Mouse (Mus musculus) intestine, embryonic 14.5 days (tissue): ENCODE measurements around the gene Oas2. TPM values are rescaled to one million over a fixed set of nuclear protein-coding genes. Genes with fewer than 3 reads are reported as not detected.
A peak's percentile ranks its signal among the peaks of the same experiment; 100 is the strongest.

Experiments
- ATAC-seq: fragments of 200-750 bp; cut with Nextera tagmentation; replicated peaks from 2 replicates; pipeline ENCODE4 v1.8.0; 2017; ENCODE audit warnings: low read depth, moderate number of reproducible peaks, moderate TSS enrichment, moderate library complexity; ENCODE audit not compliant: low FRiP score, low TSS enrichment
- DNase-seq: peaks from one replicate; pipeline ENCODE4 v3.0.0-alpha.2; 2018; ENCODE audit warnings: low spot score
- H3K27ac ChIP-seq: fragments of 300-500 bp; sonication (generic); 2 replicates; pipeline ENCODE4 v1.5.1; 2014; ENCODE audit warnings: low read depth, mild to moderate bottlenecking, control low read depth
- H3K27me3 ChIP-seq: fragments of 300-500 bp; sonication (generic); replicated peaks from 2 replicates; pipeline ENCODE4 v1.6.1; 2014; ENCODE audit warnings: low read length, control low read depth; ENCODE audit not compliant: control insufficient read depth, insufficient read depth
- H3K36me3 ChIP-seq: fragments of 300-500 bp; sonication (generic); 2 replicates; pipeline ENCODE4 v1.6.1; 2014; ENCODE audit warnings: low read length, control low read depth; ENCODE audit not compliant: control insufficient read depth, insufficient read depth
- H3K4me1 ChIP-seq: fragments of 300-500 bp; sonication (generic); replicated peaks from 2 replicates; pipeline ENCODE4 v1.6.1; 2014; ENCODE audit warnings: low read length, control low read depth, mixed read lengths; ENCODE audit not compliant: control insufficient read depth, insufficient read depth
- H3K4me2 ChIP-seq: fragments of 300-500 bp; sonication (generic); 2 replicates; pipeline ENCODE4 v1.6.1; 2014; ENCODE audit warnings: low read length
- H3K4me3 ChIP-seq: fragments of 300-500 bp; sonication (generic); 2 replicates; pipeline ENCODE4 v1.5.1; 2014; ENCODE audit warnings: low read depth, low read length, control low read depth, mixed read lengths
- H3K9ac ChIP-seq: fragments of 300-500 bp; sonication (generic); 2 replicates; pipeline ENCODE4 v1.6.1; 2014; ENCODE audit warnings: mild to moderate bottlenecking, low read length
- H3K9me3 ChIP-seq: fragments of 300-500 bp; sonication (generic); 2 replicates; pipeline ENCODE4 v1.6.1; 2016; ENCODE audit warnings: low read length, control low read depth; ENCODE audit not compliant: control insufficient read depth
- WGBS: fragments of 180-500 bp; shearing (Covaris S2); extraction: QIAGEN DNeasy Blood & Tissue Kit; methylation state at CpG from one replicate; pipeline ENCODE4 v1.1.7; 2014; 5-methylcytosine and 5-hydroxymethylcytosine counted together
- polyA plus RNA-seq: library from polyadenylated mRNA; unstranded; fragments of >200 nt; fragmentation: Nextera tagmentation; extraction: Ambion mirVana; gene quantifications from 2 replicates; pipeline ENCODE4 v1.2.1, GENCODE M21; 2014

Oas2 gene
- polyA plus RNA-seq, 1 experiment from 2014 or later: 0.50 TPM

GRCm38 (mm10) chr5:120698181-120698580 is 51.5 kb downstream of the Oas2 start:
- Histone ChIP-seq H3K4me3 (no peak overlapping the region), H3K27me3 (peaks cover 44% of the 10 kb centered on the region), H3K9me3 (no peaks in the 10 kb centered on the region), H3K4me2 (no peak overlapping the region), H3K9ac (no peak overlapping the region), H3K36me3 (no peaks in the 10 kb centered on the region), H3K4me1 (0 out of 2 replicates have a peak, but pooled peaks cover 4% of the 10 kb centered on the region), H3K27ac (no peak overlapping the region)
- no peak for ATAC-seq
- 50% methylated on average over 3 of the region's 3 CpGs for WGBS
- DNase-seq: no peak

GRCm38 (mm10) chr5:120696865-120697264 is 52.8 kb downstream of the Oas2 start:
- Histone ChIP-seq H3K27ac (no peak overlapping the region), H3K4me3 (no peak overlapping the region), H3K27me3 (peaks cover 57% of the 10 kb centered on the region), H3K36me3 (no peaks in the 10 kb centered on the region), H3K9me3 (no peaks in the 10 kb centered on the region), H3K4me2 (no peak overlapping the region), H3K4me1 (0 out of 2 replicates have a peak, but pooled peaks cover 4% of the 10 kb centered on the region), H3K9ac (no peak overlapping the region)
- DNase-seq: no peak
- ATAC-seq: no peak
- 63% methylated on average over 4 of the region's 4 CpGs for WGBS

- Histone ChIP-seq H3K9ac (no peak overlapping the region), H3K27ac (no peak overlapping the region), H3K36me3 (no peaks in the 10 kb centered on the region), H3K4me3 (no peak overlapping the region), H3K27me3 (peaks cover 61% of the 10 kb centered on the region), H3K9me3 (no peaks in the 10 kb centered on the region), H3K4me1 (0 out of 2 replicates have a peak, but pooled peaks cover 4% of the 10 kb centered on the region), H3K4me2 (no peak overlapping the region)
- DNase-seq (no peak), ATAC-seq (no peak)
- 72% methylated on average over 16 of the region's 16 CpGs for WGBS
Observed at GRCm38 (mm10) chr5:120696057-120696743, 53.5 kb downstream of the Oas2 start.

- Histone ChIP-seq H3K4me2 (peak overlapping the region; percentile 23; the same call in 1 of the 2 replicates), H3K4me1 (peaks cover 4% of the 10 kb centered on the region; the same call in 1 of the 2 replicates), H3K4me3 (0 out of 2 replicates have a peak overlapping the region, but pooled peaks have one; percentile 4), H3K36me3 (no peaks in the 10 kb centered on the region), H3K27me3 (peaks cover 61% of the 10 kb centered on the region), H3K27ac (no peak overlapping the region), H3K9ac (no peak overlapping the region), H3K9me3 (no peaks in the 10 kb centered on the region)
- no peak for ATAC-seq
- DNase-seq: no peak
- 5% methylated on average over 41 of the region's 41 CpGs for WGBS
Observed at GRCm38 (mm10) chr5:120694695-120695074, 55.0 kb downstream of the Oas2 start.

GRCm38 (mm10) chr5:120693931-120694694 is 55.5 kb downstream of the Oas2 start:
- WGBS: 12% methylated on average over 38 of the region's 38 CpGs
- peaks cover 61% of the 10 kb centered on the region for H3K27me3 ChIP-seq
- no peak overlapping the region for H3K27ac ChIP-seq
- H3K9me3 ChIP-seq: no peaks in the 10 kb centered on the region
- DNase-seq (no peak), ATAC-seq (no peak)
- H3K4me1 ChIP-seq: peaks cover 4% of the 10 kb centered on the region; the same call in 1 of the 2 replicates
- no peak overlapping the region for H3K9ac ChIP-seq
- peak overlapping the region; percentile 23; the same call in 1 of the 2 replicates for H3K4me2 ChIP-seq
- 0 out of 2 replicates have a peak overlapping the region, but pooled peaks have one; percentile 4 for H3K4me3 ChIP-seq
- no peaks in the 10 kb centered on the region for H3K36me3 ChIP-seq

GRCm38 (mm10) chr5:120692034-120692433 is 57.6 kb downstream of the Oas2 start:
- no peaks in the 10 kb centered on the region for H3K36me3 ChIP-seq
- H3K27ac ChIP-seq: no peak overlapping the region
- 74% methylated on average over 19 of the region's 19 CpGs for WGBS
- no peak overlapping the region for H3K4me2 ChIP-seq
- ATAC-seq: no peak
- H3K4me1 ChIP-seq: peaks cover 4% of the 10 kb centered on the region; the same call in 1 of the 2 replicates
- no peaks in the 10 kb centered on the region for H3K9me3 ChIP-seq
- no peak overlapping the region for H3K4me3 ChIP-seq
- H3K9ac ChIP-seq: no peak overlapping the region
- peaks cover 55% of the 10 kb centered on the region for H3K27me3 ChIP-seq
- no peak for DNase-seq

- 47% methylated on average over 4 of the region's 4 CpGs for WGBS
- Histone ChIP-seq H3K4me2 (no peak overlapping the region), H3K27ac (no peak overlapping the region), H3K4me3 (no peak overlapping the region), H3K36me3 (no peaks in the 10 kb centered on the region), H3K9ac (no peak overlapping the region), H3K27me3 (peaks cover 39% of the 10 kb centered on the region), H3K4me1 (peaks cover 4% of the 10 kb centered on the region; the same call in 1 of the 2 replicates), H3K9me3 (no peaks in the 10 kb centered on the region)
- ATAC-seq (no peak), DNase-seq (no peak)
Observed at GRCm38 (mm10) chr5:120690417-120690816, 59.2 kb downstream of the Oas2 start.

- Histone ChIP-seq H3K9ac (no peak overlapping the region), H3K36me3 (no peaks in the 10 kb centered on the region), H3K4me3 (no peak overlapping the region), H3K27me3 (peaks cover 25% of the 10 kb centered on the region), H3K4me2 (no peak overlapping the region), H3K9me3 (no peaks in the 10 kb centered on the region), H3K4me1 (no peaks in the 10 kb centered on the region; the same call in 1 of the 2 replicates), H3K27ac (no peak overlapping the region)
- 22% methylated on average over 4 of the region's 4 CpGs for WGBS
- DNase-seq: no peak
- no peak for ATAC-seq
Observed at GRCm38 (mm10) chr5:120688434-120688833, 61.2 kb downstream of the Oas2 start.
